Mouse (Mus musculus) limb, embryonic 12.5 days (tissue): ENCODE results near the gene Esr1. TPM values are rescaled to one million over a fixed set of nuclear protein-coding genes. Genes with fewer than 3 reads are reported as not detected.

Experiments used
- ATAC-seq: fragments of 200-750 bp; cut with Nextera tagmentation; 2 replicates; pipeline ENCODE4 v1.8.0; 2017; ENCODE audit warnings: low read depth, moderate TSS enrichment; ENCODE audit not compliant: insufficient number of reproducible peaks, insufficient read depth, low FRiP score, low TSS enrichment
- H3K27ac ChIP-seq: fragments of 300-500 bp; sonication (generic); 2 replicates; pipeline ENCODE4 v1.5.1; 2016; ENCODE audit warnings: mild to moderate bottlenecking, moderate library complexity
- H3K27me3 ChIP-seq: fragments of 300-500 bp; sonication (generic); 2 replicates; pipeline ENCODE4 v1.6.1; 2016; ENCODE audit warnings: mild to moderate bottlenecking, moderate library complexity
- H3K36me3 ChIP-seq: fragments of 300-500 bp; sonication (generic); 2 replicates; pipeline ENCODE4 v1.6.1; 2016; ENCODE audit warnings: mild to moderate bottlenecking, moderate library complexity
- H3K4me1 ChIP-seq: fragments of 300-500 bp; sonication (generic); replicated peaks from 2 replicates; pipeline ENCODE4 v1.6.1; 2016
- H3K4me2 ChIP-seq: fragments of 300-500 bp; sonication (generic); 2 replicates; pipeline ENCODE4 v1.6.1; 2016; ENCODE audit warnings: mild to moderate bottlenecking, moderate library complexity
- H3K4me3 ChIP-seq: fragments of 300-500 bp; sonication (generic); replicated peaks from 2 replicates; pipeline ENCODE4 v1.5.1; 2016; ENCODE audit warnings: mild to moderate bottlenecking
- H3K9ac ChIP-seq: fragments of 300-500 bp; sonication (generic); replicated peaks from 2 replicates; pipeline ENCODE4 v1.6.1; 2016; ENCODE audit warnings: mild to moderate bottlenecking, moderate library complexity
- H3K9me3 ChIP-seq: fragments of 300-500 bp; sonication (generic); 2 replicates; pipeline ENCODE4 v1.6.1; 2016; ENCODE audit warnings: mild to moderate bottlenecking, moderate library complexity
- WGBS: fragments of 180-500 bp; shearing (Covaris S2); methylation state at CpG from one replicate; pipeline ENCODE4 v1.1.7; 2016; 5-methylcytosine and 5-hydroxymethylcytosine counted together
- polyA plus RNA-seq: library from polyadenylated mRNA; unstranded; fragments of >200 nt; fragmentation: Nextera tagmentation; extraction: Ambion mirVana; gene quantifications from 2 replicates; pipeline ENCODE4 v1.2.1, GENCODE M21; 2016

Gene Esr1
- polyA plus RNA-seq, 1 experiment from 2014 or later: 1.1 TPM

DNA sequence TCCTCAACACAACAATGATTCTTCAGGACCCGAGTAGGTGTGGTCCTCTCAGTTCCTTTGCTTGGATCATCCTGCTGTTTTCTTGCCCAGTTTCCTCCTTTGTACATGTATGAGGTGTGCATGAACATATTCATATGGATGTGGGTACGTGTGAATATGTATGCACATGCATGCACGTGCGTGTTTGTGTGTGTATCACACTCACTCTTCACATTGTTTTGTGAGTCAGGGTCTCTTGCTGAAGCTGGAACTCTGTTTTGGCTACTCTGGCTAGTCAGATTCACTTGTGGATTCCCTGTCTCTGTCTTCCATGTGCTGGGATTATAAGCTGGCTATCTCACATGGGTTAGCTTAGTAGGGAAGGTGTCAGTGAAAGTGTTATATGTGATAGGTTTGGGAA lies 141.6 kb downstream of the Esr1 start:
- Histone ChIP-seq H3K27me3 (no peaks in the 10 kb centered on the region), H3K9me3 (no peaks in the 10 kb centered on the region), H3K36me3 (no peaks in the 10 kb centered on the region), H3K27ac (no peak overlapping the region), H3K4me2 (no peak overlapping the region), H3K9ac (no peak overlapping the region), H3K4me1 (no peaks in the 10 kb centered on the region), H3K4me3 (no peak overlapping the region)
- WGBS: 91% methylated on average over 4 of the region's 4 CpGs
- no peak for ATAC-seq

DNA sequence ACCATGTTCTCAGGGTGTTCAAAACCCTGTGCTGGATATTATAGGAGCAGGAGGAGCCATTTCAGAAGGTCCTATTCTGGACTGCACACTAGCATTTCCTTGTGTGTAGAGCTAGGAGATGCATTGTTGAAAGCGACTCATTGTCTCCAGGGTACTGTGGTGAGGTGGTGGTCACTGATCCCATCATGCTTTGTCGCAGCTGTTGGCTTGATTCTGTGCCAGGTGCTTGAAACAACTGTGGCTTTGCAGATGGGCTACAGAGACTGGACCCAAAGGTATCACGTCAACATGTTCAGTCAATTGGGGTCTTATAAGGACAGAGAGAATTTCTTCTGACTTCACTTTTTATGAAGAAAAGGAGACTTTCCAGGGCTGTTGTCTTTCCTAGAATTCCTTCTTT lies 164.1 kb downstream of the Esr1 start:
- Histone ChIP-seq H3K4me2 (no peak overlapping the region), H3K9ac (no peak overlapping the region), H3K27ac (no peak overlapping the region), H3K4me1 (no peaks in the 10 kb centered on the region), H3K27me3 (no peaks in the 10 kb centered on the region), H3K9me3 (no peaks in the 10 kb centered on the region), H3K4me3 (no peak overlapping the region), H3K36me3 (no peaks in the 10 kb centered on the region)
- WGBS: 82% methylated on average over 3 of the region's 3 CpGs
- ATAC-seq: no peak

- H3K4me1 ChIP-seq: no peaks in the 10 kb centered on the region
- H3K9me3 ChIP-seq: no peaks in the 10 kb centered on the region
- no peak overlapping the region for H3K4me3 ChIP-seq
- no peaks in the 10 kb centered on the region for H3K36me3 ChIP-seq
- no peak for ATAC-seq
- no peak overlapping the region for H3K27ac ChIP-seq
- H3K27me3 ChIP-seq: no peaks in the 10 kb centered on the region
- H3K4me2 ChIP-seq: no peak overlapping the region
- WGBS: 85% methylated on average over 6 of the region's 6 CpGs
- H3K9ac ChIP-seq: no peak overlapping the region
These were observed 164.8 kb downstream of the Esr1 start for GRCm38 (mm10) chr10:4776007-4776713.

DNA sequence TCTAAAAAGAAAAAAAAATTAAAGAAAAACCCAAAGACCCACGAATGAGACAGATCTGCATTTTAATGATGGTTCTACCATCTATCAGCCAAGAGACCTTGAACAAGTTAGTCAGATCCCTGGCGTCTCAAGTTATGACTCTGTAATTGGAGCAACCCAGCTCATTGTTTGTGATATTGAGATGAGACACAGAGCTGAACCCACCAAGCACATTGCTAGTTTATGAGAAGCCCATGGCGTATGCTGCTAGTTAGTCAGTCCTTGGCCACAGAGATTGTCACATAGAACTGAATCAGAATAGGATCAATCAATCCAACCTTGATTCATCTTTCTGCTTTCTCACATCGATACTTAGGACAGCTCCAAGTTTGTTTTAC lies 165.3 kb downstream of the Esr1 start:
- no peaks in the 10 kb centered on the region for H3K36me3 ChIP-seq
- H3K4me2 ChIP-seq: no peak overlapping the region
- 76% methylated on average over 4 of the region's 4 CpGs for WGBS
- no peak overlapping the region for H3K4me3 ChIP-seq
- no peaks in the 10 kb centered on the region for H3K4me1 ChIP-seq
- ATAC-seq: no peak
- no peaks in the 10 kb centered on the region for H3K9me3 ChIP-seq
- no peaks in the 10 kb centered on the region for H3K27me3 ChIP-seq
- H3K9ac ChIP-seq: no peak overlapping the region
- H3K27ac ChIP-seq: no peak overlapping the region

- Histone ChIP-seq H3K4me3 (no peak overlapping the region), H3K4me2 (no peak overlapping the region), H3K4me1 (no peaks in the 10 kb centered on the region), H3K27me3 (no peaks in the 10 kb centered on the region), H3K9ac (no peak overlapping the region), H3K27ac (no peak overlapping the region), H3K9me3 (no peaks in the 10 kb centered on the region), H3K36me3 (no peaks in the 10 kb centered on the region)
- ATAC-seq: no peak
- 69% methylated on average over 3 of the region's 3 CpGs for WGBS
These were observed 166.6 kb downstream of the Esr1 start for GRCm38 (mm10) chr10:4777996-4778395.

DNA sequence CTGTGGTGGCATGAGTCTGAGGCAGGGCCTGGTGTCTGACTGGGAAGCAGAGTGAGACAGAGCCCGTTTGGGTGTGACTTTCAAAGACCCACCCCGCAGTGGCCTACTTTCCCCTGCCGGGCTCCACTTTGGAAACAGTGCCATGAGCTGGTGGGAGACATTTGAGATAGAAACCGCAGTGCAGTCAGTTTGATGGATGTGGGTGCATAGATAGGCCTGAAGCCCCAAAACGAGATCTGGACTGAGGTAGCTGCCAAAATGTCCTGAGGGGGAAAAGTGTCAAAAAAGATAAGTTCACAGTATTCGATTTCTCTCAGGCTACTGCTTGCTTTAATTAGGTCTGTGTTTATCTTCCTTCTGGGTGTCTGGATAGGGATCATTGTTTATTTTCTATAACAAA lies 169.5 kb downstream of the Esr1 start:
- Histone ChIP-seq H3K4me1 (no peaks in the 10 kb centered on the region), H3K4me2 (no peak overlapping the region), H3K36me3 (no peaks in the 10 kb centered on the region), H3K27me3 (no peaks in the 10 kb centered on the region), H3K27ac (no peak overlapping the region), H3K4me3 (no peak overlapping the region), H3K9ac (no peak overlapping the region), H3K9me3 (no peaks in the 10 kb centered on the region)
- no peak for ATAC-seq
- WGBS: 58% methylated on average over 6 of the region's 6 CpGs

- ATAC-seq: no peak
- 81% methylated on average over 5 of the region's 5 CpGs for WGBS
- no peak overlapping the region for H3K9ac ChIP-seq
- H3K9me3 ChIP-seq: no peaks in the 10 kb centered on the region
- no peaks in the 10 kb centered on the region for H3K36me3 ChIP-seq
- H3K4me3 ChIP-seq: no peak overlapping the region
- no peak overlapping the region for H3K4me2 ChIP-seq
- H3K27ac ChIP-seq: no peak overlapping the region
- H3K4me1 ChIP-seq: no peaks in the 10 kb centered on the region
- H3K27me3 ChIP-seq: no peaks in the 10 kb centered on the region
These were observed 175.7 kb downstream of the Esr1 start for GRCm38 (mm10) chr10:4787003-4787628.

DNA sequence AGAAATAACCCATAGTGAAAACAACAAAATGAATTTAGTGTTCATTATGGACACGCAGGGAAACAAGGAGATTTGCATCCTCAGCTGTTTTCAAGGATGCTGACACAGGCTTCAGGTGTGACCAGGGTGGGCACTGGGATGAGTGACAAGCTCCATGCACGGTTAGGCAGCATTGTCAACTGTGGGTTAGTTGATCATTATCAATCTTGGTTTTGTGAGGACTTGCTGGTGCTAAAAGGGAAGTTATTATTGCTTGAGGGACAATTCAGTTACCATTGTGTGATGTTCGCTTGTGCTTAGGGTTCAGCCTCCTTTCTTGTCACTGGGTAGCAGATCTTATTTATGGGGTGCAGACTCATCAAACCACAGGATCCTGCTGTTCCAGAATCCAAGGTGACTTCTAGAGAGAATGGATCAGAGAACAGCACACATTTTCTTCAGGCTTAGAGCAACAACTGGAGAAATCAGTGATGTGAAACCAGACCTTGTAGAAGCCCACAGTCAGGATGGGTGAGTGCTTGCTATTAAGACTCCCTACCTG lies 186.9 kb downstream of the Esr1 start:
- H3K27ac ChIP-seq: no peak overlapping the region
- H3K9me3 ChIP-seq: no peaks in the 10 kb centered on the region
- no peaks in the 10 kb centered on the region for H3K4me1 ChIP-seq
- ATAC-seq: no peak
- no peak overlapping the region for H3K4me2 ChIP-seq
- no peaks in the 10 kb centered on the region for H3K36me3 ChIP-seq
- 78% methylated on average over 3 of the region's 3 CpGs for WGBS
- no peak overlapping the region for H3K9ac ChIP-seq
- H3K27me3 ChIP-seq: no peaks in the 10 kb centered on the region
- no peak overlapping the region for H3K4me3 ChIP-seq

GRCm38 (mm10) chr10:4824366-4824765 lies 213.0 kb downstream of the Esr1 start:
- no peaks in the 10 kb centered on the region for H3K4me1 ChIP-seq
- 87% methylated on average over 5 of the region's 5 CpGs for WGBS
- no peaks in the 10 kb centered on the region for H3K36me3 ChIP-seq
- H3K9ac ChIP-seq: no peak overlapping the region
- no peak for ATAC-seq
- no peak overlapping the region for H3K4me3 ChIP-seq
- no peak overlapping the region for H3K4me2 ChIP-seq
- H3K27ac ChIP-seq: no peak overlapping the region
- no peaks in the 10 kb centered on the region for H3K9me3 ChIP-seq
- H3K27me3 ChIP-seq: no peaks in the 10 kb centered on the region

- Histone ChIP-seq H3K36me3 (no peaks in the 10 kb centered on the region), H3K9me3 (no peaks in the 10 kb centered on the region), H3K9ac (no peak overlapping the region), H3K4me3 (no peak overlapping the region), H3K4me1 (no peaks in the 10 kb centered on the region), H3K27me3 (no peaks in the 10 kb centered on the region), H3K4me2 (no peak overlapping the region), H3K27ac (no peak overlapping the region)
- no peak for ATAC-seq
- 87% methylated on average over 6 of the region's 6 CpGs for WGBS
These were observed 219.2 kb downstream of the Esr1 start for GRCm38 (mm10) chr10:4830592-4830991.

DNA sequence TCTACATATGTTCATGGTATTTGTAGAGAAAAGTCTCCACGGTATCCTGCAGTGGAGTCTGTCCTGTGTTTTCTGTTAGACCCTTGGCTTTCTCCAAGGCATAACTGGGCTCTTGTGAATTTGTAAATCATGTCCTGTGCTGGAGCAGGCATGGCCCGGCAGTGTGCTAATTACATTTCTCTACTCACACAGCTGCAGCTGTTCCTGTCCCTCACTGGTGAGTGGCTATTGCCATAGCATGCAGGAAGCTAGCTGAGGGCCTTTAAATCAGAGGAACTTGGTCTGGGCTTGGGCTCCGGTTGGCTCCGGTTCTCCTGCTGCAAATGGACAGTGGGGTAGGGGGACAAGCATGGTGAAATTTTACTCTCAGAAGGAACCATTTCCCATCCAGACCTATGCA lies 226.7 kb downstream of the Esr1 start:
- Histone ChIP-seq H3K4me1 (no peaks in the 10 kb centered on the region), H3K27me3 (no peaks in the 10 kb centered on the region), H3K4me2 (no peak overlapping the region), H3K9ac (no peak overlapping the region), H3K4me3 (no peak overlapping the region), H3K27ac (no peak overlapping the region), H3K9me3 (no peaks in the 10 kb centered on the region), H3K36me3 (no peaks in the 10 kb centered on the region)
- no peak for ATAC-seq
- WGBS: 74% methylated on average over 4 of the region's 4 CpGs

- Histone ChIP-seq H3K4me3 (no peak overlapping the region), H3K4me1 (no peaks in the 10 kb centered on the region), H3K9ac (no peak overlapping the region), H3K27me3 (no peaks in the 10 kb centered on the region), H3K27ac (no peak overlapping the region), H3K4me2 (no peak overlapping the region), H3K36me3 (no peaks in the 10 kb centered on the region), H3K9me3 (no peaks in the 10 kb centered on the region)
- ATAC-seq: no peak
These were observed 229.6 kb downstream of the Esr1 start for GRCm38 (mm10) chr10:4841039-4841438.
